Mouse (Mus musculus) brain, embryonic 14.5 days (tissue): ENCODE data around the gene Kif26b.

ENCODE experiments used
- CTCF ChIP-seq: fragments of 200-500 bp; IDR thresholded peaks from 2 replicates; pipeline ENCODE4 v1.5.1; 2012; ENCODE audit warnings: inconsistent platforms, mild to moderate bottlenecking, moderate library complexity, borderline replicate concordance; ENCODE audit not compliant: insufficient read depth, insufficient read length; ENCODE audit errors: extremely low read depth
- POLR2A ChIP-seq: fragments of 200-500 bp; IDR thresholded peaks from 2 replicates; pipeline ENCODE4 v1.6.1; 2012; ENCODE audit warnings: mild to moderate bottlenecking, inconsistent platforms, borderline replicate concordance; ENCODE audit not compliant: poor library complexity, insufficient read depth, insufficient read length, severe bottlenecking; ENCODE audit errors: extremely low read depth

DNA sequence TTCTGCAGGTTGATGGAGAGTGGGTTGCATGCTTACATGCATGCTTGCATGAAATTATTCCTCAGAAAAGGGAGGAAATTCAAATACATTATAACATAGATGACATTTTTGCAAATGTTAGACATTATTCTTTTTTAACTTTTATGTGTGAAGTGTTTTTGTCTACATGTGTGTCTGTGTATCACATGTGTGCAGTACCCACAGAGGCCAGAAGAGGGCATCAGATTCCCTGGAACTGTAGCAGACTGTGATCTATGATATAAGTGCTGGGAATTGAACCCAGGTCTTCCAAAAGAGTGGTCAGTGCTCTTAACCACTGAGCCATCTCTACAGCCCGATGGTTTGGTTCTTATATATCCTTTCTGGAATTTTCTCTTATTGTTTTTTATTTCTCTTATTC is 31.1 kb downstream of the Kif26b start:
- TF ChIP-seq CTCF (no peak), POLR2A (no peak)
